Mouse (Mus musculus) adrenal gland, adult 8-10 months (tissue): ENCODE results near the gene Synpr. TPM values are rescaled to one million over a fixed set of nuclear protein-coding genes. Genes with fewer than 3 reads are reported as not detected.
"Not testable (repeated sequence)": the region's sequence is repeated elsewhere in the genome, so short reads cannot be mapped to it uniquely, and the experiment has no call there.

ENCODE experiments used
- DNase-seq: peaks from one replicate; pipeline ENCODE4 v3.0.0; 2022
- total RNA-seq, 4 experiments: library from RNA; stranded (reverse); gene quantifications; 2 replicates each; pipeline ENCODE4 v1.2.4; 2022

Gene Synpr
- total RNA-seq = 10 to 100 TPM; 12.3 to 22.2 (median 15.2) TPM

- peak; percentile 12 for DNase-seq
Measured at GRCm38 (mm10) chr14:13284091-13284844, at the start of gene Synpr. Gene Synpr, plus strand, starts transcription at chr14:13284780.

- no peak for DNase-seq
Measured at GRCm38 (mm10) chr14:13236929-13237328, 47.7 kb upstream of the Synpr start.

DNA sequence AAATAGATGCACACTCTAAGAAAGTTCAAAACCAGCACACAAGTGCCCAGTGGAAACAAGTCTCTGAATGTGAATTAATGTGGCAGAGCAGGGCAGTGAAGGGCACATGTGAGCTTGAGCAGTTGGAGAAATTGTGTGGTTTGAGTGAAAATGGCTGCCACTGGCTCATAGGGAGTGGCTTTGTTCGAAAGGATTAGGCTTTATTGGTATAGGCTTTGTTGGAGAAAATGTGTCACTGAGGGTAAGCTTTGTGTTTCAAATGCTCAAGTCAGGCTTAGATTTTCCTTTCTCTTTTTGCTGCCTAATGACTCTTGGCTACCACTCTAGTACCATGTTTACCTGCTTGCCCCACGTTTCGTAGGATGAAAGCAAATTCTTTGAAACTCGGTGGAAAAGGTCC lies 37.1 kb upstream of the Synpr start:
- no peak for DNase-seq

DNA sequence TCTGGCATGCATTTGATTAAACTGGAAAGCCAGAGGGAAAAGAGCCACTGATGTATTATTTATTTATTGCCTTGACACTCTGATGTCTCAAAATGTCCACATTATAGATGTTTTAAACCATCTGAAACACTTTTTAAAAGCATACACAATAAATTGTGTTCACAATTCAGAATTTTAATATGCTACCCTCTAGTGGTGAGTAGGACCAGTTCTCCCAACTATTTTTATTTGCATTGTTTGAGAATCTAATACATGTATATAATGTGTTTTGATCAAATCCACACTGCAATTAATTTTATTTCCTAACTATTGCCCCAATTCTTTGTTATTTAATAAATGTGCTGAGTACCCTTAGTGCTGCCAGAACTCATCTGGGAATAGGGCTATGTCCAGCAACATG lies 35.2 kb upstream of the Synpr start:
- DNase-seq = no peak

DNA sequence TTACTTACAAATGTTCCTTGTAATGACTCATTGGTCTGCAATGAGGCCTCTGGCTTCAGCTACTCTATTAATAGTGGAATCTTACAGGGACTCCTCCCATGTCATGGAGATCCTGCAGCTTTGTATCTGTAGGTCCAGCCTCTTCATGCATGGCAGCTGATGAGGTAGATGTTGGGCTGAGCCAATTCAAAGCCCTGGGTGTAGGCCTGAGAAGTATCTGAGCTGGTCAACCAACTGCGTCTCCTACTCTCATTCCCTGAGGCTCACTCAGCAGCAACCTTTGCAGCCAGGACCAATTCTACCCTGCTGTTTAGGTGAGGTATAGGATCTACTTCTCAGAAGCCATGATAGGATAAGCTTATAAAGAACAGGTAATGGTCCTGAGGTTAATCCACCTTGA lies 32.0 kb upstream of the Synpr start:
- no peak for DNase-seq

DNA sequence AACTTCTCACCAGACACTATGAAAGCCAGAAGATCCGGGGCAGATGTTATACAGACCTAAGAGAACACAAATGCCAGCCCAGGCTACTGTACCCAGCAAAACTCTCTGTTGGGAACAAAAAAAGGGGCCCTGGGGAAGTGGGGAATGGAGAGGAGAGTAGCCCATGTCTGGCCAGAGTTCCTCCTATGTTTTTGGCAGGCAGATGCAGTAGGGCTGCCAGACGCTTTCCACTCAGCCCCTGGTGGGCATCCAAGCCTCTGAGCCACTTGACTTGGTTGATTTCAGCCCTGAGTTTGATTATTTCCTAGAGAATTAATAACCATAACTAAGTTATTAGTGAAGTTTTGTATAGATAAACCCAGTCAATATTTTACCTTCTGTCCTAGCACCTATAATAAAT lies 29.8 kb upstream of the Synpr start:
- DNase-seq = not testable (repeated sequence)

DNA sequence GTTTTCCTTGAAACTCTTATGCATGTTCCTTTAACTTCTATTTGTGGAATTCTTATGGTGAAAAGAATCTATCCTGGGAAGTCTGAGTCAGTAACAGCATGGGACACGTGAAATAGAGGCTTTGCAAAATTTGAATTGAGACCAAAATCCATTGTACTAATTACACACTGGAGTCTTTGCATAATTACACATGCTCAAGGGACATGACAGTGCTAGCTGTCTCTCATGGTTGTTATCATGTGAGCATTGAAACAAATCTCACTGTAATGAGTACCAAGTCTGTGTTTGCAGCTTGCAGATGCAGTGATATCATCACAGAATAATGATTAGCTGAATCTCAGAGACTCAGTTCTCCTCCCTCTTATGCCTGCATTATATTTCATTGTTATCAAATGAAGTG lies 22.2 kb upstream of the Synpr start:
- no peak for DNase-seq

DNA sequence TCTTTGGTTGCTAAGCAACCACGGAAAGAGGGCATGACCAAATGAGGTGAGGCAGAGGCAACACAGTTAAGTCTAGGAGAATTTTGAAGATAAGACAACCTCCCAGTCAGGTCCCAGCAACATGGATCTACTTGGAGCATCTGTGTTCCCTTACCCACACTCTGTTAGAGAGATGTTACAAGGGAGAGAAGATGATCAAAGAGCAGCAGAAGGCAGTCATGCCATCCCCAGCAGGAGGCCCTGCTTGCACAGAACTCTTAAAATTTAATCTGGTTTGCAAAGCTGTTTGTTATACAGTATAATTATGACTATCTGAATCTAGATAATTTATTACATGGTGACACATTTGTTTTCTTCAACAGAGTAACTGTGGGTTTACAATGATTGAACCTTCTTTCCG lies 18.2 kb upstream of the Synpr start:
- no peak for DNase-seq

- no peak for DNase-seq
Measured at GRCm38 (mm10) chr14:13267181-13267580, 17.4 kb upstream of the Synpr start.

DNA sequence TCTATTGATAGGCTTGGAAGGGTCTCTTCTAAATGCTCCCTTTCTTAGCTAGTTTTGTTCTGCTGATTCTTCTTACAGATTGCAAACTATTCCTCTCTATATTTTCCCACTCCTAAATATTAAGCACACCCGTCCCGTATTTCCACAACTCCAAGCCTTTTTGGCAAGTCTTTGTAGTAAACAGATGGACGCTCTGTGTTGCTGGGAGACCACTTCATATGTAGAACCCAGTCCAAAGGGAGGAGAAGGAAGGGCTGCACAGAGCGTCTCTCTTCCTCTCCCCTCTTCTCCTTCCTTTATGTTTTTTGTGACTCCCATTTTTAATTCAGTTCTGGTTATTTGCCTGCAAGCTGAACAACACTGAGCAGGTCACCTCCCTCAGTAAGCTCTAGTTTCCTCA lies 1.4 kb upstream of the Synpr start:
- no peak for DNase-seq

- no peak for DNase-seq
Measured at GRCm38 (mm10) chr14:13284845-13285198, 242 bp downstream of the Synpr start.

DNA sequence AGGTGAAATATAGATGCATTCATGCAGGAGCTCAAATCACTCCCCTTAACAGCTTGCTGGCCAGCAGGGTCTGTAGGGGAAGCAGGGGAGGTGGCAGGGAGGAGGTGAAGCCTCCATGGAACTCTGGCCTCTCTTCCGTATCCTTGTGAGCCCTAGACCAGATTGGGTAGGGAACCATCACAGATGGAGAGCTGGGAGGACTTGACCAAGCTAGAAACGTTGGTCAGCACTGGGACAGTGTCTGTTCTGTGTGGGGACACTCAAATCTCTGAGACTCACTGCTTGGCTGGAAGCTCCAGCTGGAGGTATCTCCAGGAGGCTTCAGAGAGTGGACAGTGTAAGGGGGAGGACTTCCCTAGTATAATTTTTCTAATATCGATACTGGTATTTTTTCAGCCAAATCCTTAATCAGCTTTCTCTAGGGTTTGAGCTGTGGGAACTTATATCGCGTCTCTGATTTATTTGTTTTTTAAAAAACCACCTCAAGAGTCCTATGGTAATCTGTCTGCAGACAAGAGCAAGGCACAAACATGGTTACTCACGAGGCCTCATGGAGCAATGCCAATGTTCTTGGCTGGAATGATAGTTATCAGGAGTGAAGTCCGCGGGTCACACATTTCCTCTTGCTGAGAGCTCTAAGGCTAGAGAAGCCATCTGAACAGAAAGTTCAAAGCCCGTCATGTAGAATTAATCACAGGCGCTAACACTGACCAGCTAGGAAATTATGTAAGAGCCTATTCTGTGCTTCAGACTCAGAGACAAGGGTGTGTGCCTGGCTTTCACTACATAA lies 956 bp downstream of the Synpr start:
- DNase-seq = no peak

- DNase-seq = no peak
Measured at GRCm38 (mm10) chr14:13294200-13294599, 9.6 kb downstream of the Synpr start.

DNA sequence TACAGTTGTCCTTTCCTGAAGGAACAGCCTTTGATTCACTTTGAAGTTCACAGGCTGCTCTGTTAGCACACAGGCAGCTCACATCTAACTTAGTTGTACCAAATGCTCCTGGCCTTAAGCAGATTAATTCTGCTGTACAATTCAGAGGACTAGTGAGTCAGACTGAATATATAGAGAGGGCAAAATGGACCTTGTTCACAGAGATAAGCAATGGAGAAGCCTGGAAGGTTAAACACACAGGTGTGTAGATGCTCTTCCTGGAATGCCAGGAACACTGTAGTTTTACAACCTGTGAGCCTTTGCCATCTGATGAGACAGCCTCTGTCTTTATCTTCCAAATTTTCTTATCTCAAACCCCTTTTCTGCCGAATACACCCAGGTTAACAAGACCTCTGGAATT lies 29.7 kb downstream of the Synpr start:
- DNase-seq = no peak

DNA sequence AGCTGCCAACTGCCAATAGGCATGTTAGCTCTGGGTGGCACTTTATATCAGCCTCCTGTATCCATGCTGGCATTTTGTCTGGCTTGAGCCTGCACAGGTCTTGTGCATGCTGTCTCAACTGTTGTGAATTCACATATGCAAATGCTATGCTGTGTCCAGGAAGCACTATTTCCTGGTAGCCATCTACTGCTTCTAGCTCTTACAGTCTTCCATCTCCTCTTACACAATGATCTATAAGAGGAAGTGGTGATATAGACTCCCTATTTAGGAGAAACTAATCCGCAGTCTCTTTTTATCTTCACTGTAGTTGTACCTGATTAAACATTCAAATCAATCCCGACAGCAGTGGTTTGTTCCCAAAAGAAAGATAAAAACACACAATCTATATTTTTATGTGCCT lies 43.9 kb downstream of the Synpr start:
- DNase-seq = no peak

GRCm38 (mm10) chr14:13332497-13333306 lies 48.1 kb downstream of the Synpr start:
- no peak for DNase-seq

GRCm38 (mm10) chr14:13333372-13333771 lies 48.8 kb downstream of the Synpr start:
- no peak for DNase-seq

- no peak for DNase-seq
Measured at GRCm38 (mm10) chr14:13336162-13336561, 51.6 kb downstream of the Synpr start.

DNA sequence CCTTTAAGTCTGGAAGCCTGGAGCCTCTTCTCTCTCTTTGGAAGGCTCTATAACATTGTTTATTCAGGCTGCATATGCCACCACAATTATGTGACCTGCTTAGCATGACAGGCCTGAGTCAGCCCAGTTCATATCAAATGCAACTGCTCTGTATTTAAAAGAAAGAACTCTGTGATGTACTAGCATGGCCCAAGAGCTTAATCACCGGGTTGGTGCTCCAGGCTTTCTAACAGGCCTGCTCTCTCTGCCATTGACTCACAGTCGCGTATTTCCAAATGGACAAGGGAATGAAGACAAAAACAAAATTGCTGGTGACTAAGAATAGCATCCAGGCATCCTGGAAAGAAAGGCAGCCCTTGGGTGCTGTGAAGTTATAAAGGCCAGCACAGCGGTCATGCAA lies 56.1 kb downstream of the Synpr start:
- no peak for DNase-seq

DNA sequence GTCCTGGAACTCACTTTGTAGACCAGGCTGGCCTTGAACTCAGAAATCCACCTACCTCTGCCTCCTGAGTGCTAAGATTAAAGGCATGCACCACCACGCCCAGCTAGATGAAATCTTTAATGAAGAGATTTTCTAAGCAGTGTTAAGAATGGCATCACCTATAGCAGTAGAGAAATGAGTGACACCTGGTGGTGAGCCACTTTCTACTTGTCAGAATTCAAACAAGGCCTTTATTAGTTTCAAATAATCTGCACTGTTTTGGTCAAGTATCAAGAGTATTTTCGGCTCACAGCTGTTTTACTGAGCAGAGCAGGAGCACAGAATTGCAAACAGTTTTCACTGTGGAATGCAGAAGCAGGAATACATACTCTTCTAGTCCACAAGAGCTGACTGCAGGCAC lies 59.7 kb downstream of the Synpr start:
- DNase-seq = no peak

DNA sequence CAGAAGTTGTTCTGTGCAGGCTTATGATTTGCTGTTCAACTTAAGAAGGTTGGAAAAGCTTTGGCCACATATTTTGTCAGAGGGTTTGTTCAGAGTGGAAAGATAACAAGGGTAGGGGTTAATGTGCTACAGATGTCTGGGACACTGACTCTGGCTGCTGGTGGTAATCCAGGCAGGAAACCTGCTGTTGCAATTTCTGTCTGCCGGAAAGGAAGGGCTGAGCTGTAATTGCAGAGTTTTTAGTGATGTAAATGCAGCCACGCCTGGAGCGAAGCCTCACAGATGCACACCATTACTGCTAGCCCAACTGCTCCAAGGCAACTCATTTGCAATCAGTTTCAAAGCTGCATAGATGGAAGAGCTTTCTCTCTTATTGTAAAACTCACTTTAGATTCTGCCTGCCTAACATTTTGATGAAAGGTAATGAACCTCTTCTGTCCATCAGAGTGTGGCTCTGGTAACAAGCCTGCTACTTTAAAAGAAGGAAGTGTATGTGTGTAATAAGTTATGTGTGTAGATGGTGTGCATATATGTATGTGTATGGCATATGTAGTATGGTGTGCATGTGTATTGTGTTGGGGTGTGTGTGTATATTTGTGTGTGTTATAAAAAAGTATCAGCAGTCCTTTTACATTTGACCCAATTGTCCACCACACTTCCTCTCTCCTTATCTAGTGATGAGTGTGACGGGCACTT lies 64.7 kb downstream of the Synpr start:
- DNase-seq = no peak

GRCm38 (mm10) chr14:13354154-13354553 lies 69.6 kb downstream of the Synpr start:
- DNase-seq = no peak
